Mouse (Mus musculus): ENCODE measurements around the gene Rbm4. TPM values are rescaled to one million over a fixed set of nuclear protein-coding genes. Genes with fewer than 3 reads are reported as not detected.

Rbm4 gene
- polyA plus RNA-seq (2012; rRNA removed) = 146 and 173 TPM in 2 replicates

DNA sequence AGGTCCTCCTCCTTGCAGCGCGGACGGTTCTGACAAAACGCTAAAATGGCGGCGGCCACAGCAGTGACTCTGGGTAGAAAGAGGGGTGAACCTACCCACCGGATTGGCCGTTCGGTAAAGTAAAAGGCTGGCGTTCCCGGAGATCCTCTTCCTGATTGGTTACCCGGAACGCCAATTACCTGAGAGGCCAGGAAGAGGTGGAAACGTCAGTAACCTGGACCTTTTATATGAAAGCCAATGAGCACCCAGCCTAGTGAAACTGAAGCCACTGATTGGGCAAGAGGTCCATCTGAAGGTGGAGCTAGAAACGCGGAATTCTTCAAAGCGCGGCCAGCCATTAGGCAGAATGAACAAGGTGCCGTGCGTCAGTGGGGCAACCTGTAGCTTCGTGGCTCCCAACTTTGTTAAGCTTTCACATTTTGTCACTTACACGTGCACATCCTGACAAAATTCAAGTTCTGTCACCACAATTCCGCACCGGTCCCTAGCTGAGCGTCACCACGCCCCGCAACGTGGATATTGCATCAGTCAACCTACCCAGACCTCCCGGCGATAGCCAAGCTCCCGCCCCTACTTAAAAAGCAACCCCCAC lies at the start of gene Rbm4:
Gene Rbm4, minus strand, starts transcription at position 71 of the 592 bp plus-strand sequence.
- peak; percentile 100 for DNase-seq (ENCODE audit: low read depth)
- TF ChIP-seq POLR2A (IDR thresholded peaks at IDR 0.05; ENCODE audit: borderline replicate concordance, extremely low read depth, insufficient read depth, insufficient read length, poor library complexity, severe bottlenecking) (no peak; the same call in 1 of the 2 replicates), CTCF (IDR thresholded peaks at IDR 0.05; ENCODE audit: borderline replicate concordance, extremely low read depth, insufficient read depth, insufficient read length) (no peak)

DNA sequence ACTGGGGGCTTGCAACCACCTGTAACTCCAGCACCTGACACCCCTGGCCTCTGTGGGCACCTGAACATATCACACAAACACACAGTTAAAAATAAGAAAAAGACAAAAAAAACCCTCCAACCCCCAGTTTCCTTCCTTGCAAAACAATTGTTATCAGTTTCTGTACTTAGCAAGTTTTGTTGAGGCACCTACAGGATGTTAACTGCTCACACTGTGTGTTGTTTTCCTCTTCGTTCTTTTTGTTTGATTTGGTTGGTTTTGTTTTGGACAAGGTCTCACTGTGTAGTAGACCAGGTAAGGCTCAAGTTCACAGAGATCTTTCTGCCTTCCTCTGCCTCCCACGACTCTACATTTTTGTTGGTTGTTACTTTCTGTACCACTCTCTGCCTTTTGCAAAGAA lies 48.9 kb upstream of the Rbm4 start:
- DNase-seq (ENCODE audit: low read depth) = no peak
- TF ChIP-seq POLR2A (IDR thresholded peaks at IDR 0.05; ENCODE audit: borderline replicate concordance, extremely low read depth, insufficient read depth, insufficient read length, poor library complexity, severe bottlenecking) (no peak), CTCF (IDR thresholded peaks at IDR 0.05; ENCODE audit: borderline replicate concordance, extremely low read depth, insufficient read depth, insufficient read length) (no peak)

DNA sequence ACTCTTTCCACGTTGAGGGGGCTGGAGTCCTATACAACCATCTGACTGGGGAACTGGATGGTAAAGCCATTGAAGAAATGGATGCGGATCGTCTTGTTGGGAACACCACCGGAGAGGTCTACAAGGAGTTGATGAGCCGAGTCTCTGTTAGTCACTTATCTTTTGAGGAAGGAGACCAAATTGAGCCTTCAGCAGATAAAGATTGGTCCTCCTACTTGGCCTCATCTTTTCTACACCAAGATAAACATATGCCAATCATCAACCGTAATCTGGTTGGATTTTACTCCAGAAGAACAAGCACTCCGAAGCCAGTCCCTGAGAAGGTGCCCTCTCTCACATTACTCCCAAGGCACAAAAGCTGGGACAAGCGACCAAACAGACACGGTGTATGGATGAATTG lies 47.1 kb upstream of the Rbm4 start:
- TF ChIP-seq POLR2A (IDR thresholded peaks at IDR 0.05; ENCODE audit: borderline replicate concordance, extremely low read depth, insufficient read depth, insufficient read length, poor library complexity, severe bottlenecking) (no peak), CTCF (IDR thresholded peaks at IDR 0.05; ENCODE audit: borderline replicate concordance, extremely low read depth, insufficient read depth, insufficient read length) (no peak)
- no peak for DNase-seq (ENCODE audit: low read depth)

DNA sequence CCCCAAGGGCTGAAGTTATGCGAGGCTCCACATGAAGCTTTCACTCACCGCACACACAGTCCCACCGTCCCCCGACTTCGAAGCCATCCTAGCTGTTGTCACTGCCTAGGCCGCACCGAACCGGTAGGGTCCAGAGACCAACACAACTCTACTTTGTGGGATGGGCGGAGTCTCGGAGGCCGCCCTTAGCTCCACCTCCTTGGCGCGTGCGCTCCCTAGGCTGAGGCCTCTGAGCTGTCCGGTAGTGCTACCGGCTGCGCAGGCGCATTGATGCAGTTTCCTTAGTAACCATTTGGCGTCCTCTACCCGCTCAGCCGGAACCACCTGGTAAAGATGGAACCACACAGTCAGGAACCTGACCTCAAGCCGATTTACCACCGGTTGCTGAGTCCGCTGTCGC lies 45.4 kb upstream of the Rbm4 start, which contains the start of the genes Ccs and Ccdc87:
Gene Ccs, minus strand, starts transcription at position 184 of the 400 bp plus-strand sequence.
Gene Ccdc87, plus strand, starts transcription at position 218 of the 400 bp plus-strand sequence.
- TF ChIP-seq CTCF (IDR thresholded peaks at IDR 0.05; ENCODE audit: borderline replicate concordance, extremely low read depth, insufficient read depth, insufficient read length) (peak; percentile 3; the same call in 1 of the 2 replicates), POLR2A (IDR thresholded peaks at IDR 0.05; ENCODE audit: borderline replicate concordance, extremely low read depth, insufficient read depth, insufficient read length, poor library complexity, severe bottlenecking) (no peak)

DNA sequence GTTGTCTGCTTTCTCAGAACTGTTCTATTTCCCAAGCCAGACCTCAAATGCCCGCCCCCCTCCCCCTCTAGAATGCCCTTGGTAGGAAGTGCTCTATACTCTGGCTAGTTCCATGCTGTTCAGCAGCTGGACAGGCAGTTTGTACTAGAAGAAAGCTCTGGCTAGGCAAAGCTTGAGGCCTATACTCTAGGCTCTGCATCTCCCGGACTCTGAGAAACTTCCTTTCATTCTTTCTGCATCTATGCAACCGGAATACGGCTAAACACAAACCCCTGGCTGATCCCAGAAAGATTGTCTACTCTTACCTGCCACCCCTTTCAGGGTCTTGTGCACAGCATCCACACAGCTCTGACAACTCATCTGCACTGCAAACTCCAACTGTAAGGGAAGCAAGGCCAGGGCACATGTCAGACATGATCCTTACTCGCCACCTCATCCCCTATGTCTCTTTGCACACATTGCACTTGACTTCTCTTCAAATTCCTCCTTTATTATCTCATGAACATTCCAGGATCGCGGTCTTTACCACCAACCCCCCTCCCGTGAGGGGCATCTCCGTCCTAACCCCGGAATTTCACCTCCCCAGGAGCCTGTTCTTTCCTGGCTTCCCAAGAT lies 44.9 kb upstream of the Rbm4 start:
- TF ChIP-seq CTCF (IDR thresholded peaks at IDR 0.05; ENCODE audit: borderline replicate concordance, extremely low read depth, insufficient read depth, insufficient read length) = no peak
- DNase-seq (ENCODE audit: low read depth) = no peak

More for the DNA sequence above, 45.4 kb upstream of the Rbm4 start, which contains the start of the genes Ccs and Ccdc87:
- peak; percentile 97 for DNase-seq (ENCODE audit: low read depth)

DNA sequence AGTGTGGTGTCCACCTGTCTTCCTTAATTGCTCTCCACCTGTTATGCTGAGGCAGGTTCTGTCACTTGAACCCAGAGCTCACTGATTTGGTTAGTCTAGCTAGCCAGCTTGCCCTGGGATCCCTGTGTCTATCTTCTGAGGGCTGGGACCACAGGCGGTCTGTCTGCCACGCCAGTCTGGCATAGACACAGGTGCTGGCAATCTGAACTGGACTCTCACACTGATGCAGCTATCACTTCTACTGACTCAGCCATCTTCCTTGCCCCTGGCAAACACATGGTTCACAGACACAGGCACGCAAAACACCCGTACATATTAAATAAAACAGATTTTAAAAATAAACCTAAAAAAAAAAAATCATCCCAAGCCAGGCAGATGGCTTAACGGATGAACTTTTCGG lies 43.3 kb upstream of the Rbm4 start:
- no peak for TF ChIP-seq CTCF (IDR thresholded peaks at IDR 0.05; ENCODE audit: borderline replicate concordance, extremely low read depth, insufficient read depth, insufficient read length)
- TF ChIP-seq POLR2A (IDR thresholded peaks at IDR 0.05; ENCODE audit: borderline replicate concordance, extremely low read depth, insufficient read depth, insufficient read length, poor library complexity, severe bottlenecking) = no peak
- no peak for DNase-seq (ENCODE audit: low read depth)

DNA sequence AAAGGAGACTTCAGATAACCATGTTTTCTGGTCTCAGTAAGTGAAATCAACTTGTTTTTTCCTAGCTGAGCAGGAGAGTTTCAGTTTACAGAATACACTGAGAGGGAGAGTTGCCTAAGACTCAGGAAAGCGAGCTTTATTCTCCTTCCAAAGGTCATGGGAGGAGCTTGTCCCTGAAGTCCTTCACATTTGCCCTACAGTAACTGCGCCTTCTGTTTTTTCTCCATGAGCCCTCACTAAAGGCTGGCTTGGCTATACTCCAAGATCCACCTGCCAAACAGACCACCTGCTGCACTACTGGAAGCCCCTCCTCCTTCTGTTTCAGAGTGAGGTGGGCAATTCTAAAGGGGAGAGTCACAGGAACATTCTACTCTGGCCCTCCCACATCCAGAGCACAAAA lies 42.4 kb upstream of the Rbm4 start:
- no peak for DNase-seq (ENCODE audit: low read depth)
- TF ChIP-seq CTCF (IDR thresholded peaks at IDR 0.05; ENCODE audit: borderline replicate concordance, extremely low read depth, insufficient read depth, insufficient read length) = no peak
- TF ChIP-seq POLR2A (IDR thresholded peaks at IDR 0.05; ENCODE audit: borderline replicate concordance, extremely low read depth, insufficient read depth, insufficient read length, poor library complexity, severe bottlenecking) = no peak

DNA sequence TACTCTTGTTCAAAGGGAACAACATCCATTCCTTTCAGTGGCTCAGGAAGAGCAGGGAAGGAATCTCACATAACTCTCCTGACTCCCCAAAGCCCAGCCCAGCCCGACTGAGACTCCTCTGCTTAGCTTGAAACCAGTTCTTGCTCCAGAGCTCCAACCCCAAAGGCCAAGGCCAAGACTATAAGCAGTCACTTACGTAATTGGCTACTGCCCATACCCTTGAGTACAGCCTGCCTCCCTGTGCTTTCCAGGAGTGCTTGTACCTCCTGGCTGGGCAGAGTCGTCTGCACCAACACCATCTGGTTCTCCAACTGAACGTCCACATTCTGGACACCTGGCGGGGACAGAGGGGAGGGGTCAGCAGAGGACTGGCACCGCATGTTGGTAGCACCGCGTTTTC lies 40.3 kb upstream of the Rbm4 start:
- TF ChIP-seq CTCF (IDR thresholded peaks at IDR 0.05; ENCODE audit: borderline replicate concordance, extremely low read depth, insufficient read depth, insufficient read length) = no peak
- no peak for TF ChIP-seq POLR2A (IDR thresholded peaks at IDR 0.05; ENCODE audit: borderline replicate concordance, extremely low read depth, insufficient read depth, insufficient read length, poor library complexity, severe bottlenecking)
- DNase-seq (ENCODE audit: low read depth) = no peak

DNA sequence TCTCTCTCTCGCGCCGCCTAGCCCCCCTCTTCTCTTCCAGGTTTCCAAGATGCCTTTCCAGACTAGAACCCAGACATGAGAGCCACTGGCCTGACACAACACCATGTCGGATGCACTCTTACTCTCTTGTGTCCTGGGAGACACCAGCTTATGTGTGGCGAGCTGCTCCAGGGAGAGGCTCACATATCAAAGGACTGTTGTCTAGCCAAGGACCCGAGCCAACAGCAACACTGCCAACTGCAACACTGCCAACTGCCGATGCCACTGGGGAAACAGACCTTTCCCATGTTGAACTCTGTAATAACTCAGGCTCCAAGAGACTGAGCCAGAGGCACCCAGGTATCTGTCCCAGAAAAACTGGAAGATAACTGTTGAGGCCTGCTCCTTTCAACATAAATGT lies 35.5 kb upstream of the Rbm4 start:
- no peak for TF ChIP-seq POLR2A (IDR thresholded peaks at IDR 0.05; ENCODE audit: borderline replicate concordance, extremely low read depth, insufficient read depth, insufficient read length, poor library complexity, severe bottlenecking)
- TF ChIP-seq CTCF (IDR thresholded peaks at IDR 0.05; ENCODE audit: borderline replicate concordance, extremely low read depth, insufficient read depth, insufficient read length) = no peak
- DNase-seq (ENCODE audit: low read depth) = peak; percentile 71

DNA sequence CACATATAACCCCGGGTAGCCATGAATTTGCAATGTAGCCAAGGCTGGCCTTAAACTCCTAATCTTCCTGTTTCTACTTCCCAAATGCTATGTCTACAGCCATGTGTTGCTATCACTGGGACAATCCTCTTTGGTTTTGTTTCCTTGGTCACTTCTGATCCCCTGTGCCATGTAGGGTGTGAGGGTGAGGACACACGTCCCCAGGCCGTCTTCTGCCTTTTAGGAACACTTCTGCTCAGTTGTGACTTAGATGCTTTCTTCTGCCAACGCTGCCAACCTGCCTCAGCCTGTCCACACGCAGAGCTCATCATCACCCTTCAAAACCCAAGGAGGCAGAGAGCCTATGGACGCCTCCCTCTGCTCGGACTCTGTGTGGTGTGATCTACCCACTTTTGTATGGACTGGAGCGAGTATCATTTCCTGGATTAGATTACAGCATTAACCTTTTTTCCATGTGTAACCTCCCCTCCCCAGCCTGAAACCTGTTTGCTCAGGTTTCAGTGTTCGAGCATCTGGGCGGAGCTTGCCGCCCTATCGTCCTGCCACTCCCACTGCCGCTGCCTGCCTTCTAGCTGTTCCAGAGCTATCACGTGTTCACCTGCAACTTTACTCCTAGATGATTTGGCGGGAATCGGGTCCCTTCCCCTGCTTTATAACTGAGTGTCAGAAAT lies 34.9 kb upstream of the Rbm4 start:
- no peak for DNase-seq (ENCODE audit: low read depth)
- TF ChIP-seq CTCF (IDR thresholded peaks at IDR 0.05; ENCODE audit: borderline replicate concordance, extremely low read depth, insufficient read depth, insufficient read length) = no peak
- no peak for TF ChIP-seq POLR2A (IDR thresholded peaks at IDR 0.05; ENCODE audit: borderline replicate concordance, extremely low read depth, insufficient read depth, insufficient read length, poor library complexity, severe bottlenecking)

DNA sequence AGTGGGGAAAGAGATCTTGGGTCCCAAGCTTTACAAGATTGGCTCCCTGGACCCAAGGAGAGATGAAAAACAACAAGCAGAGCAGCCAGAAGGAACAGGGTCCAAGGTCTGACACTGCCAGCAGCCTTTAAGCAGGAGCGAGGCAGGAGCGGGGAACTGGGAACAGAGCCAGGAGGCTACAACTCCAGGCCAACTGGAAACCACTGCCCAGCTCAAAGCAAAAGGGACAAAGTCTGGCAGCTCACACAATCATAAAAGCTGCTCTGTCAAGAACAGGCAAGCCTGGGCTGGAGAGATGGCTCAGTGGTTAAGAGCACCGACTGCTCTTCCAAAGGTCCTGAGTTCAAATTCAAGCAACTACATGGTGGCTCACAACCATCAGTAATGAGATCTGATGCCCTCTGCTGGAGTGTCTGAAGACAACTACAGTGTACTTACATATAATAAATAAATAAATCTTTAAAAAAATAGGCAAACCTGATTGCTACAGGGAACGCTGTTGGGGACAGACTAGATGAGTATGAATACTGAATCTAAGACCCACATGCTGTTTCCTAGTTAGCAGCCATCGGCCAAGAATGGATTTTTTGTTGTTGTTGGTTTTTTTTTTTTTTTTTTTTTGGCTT lies 27.1 kb upstream of the Rbm4 start:
- TF ChIP-seq POLR2A (IDR thresholded peaks at IDR 0.05; ENCODE audit: borderline replicate concordance, extremely low read depth, insufficient read depth, insufficient read length, poor library complexity, severe bottlenecking) = no peak
- no peak for TF ChIP-seq CTCF (IDR thresholded peaks at IDR 0.05; ENCODE audit: borderline replicate concordance, extremely low read depth, insufficient read depth, insufficient read length)

More for the DNA sequence above, 27.1 kb upstream of the Rbm4 start:
- peak; percentile 87 for DNase-seq (ENCODE audit: low read depth)

Data from brain, embryonic 14.5 days (tissue).